Mouse (Mus musculus): ENCODE measurements around the gene Dnlz. TPM values are rescaled to one million over a fixed set of nuclear protein-coding genes. Genes with fewer than 3 reads are reported as not detected.

Dnlz gene
- total RNA-seq, 2 experiments from 2014 or later: 17.0 to 17.6 TPM

DNA sequence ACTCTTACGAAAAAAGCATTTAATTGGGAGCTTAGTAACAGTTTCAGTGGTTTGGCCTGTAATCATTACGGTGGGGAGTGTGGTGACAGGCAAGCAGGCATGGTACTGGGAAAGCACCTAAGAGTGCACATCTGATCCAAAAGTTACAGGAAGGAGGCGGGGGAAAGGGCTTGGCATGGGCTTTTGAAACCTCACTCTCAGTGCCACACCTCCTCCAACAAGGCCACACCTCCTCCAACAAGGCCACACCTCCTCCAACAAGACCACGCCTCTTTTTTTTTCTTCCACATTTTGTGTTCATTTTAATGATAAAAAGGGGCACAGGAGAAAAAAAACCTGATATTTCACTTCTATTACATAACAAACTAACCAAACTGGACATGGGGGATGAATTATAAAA, 24.1 kb downstream of the Dnlz start:
- DNase-seq: peak; percentile 7
- intact Hi-C loops (cut with DNase I; ENCODE audit: low total_unique reads): loop anchor here (5.0 kb wide), 1 partner anchor 239 kb away; no protein-coding TSS in a partner anchor

- intact Hi-C loops (cut with DNase I; ENCODE audit: low total_unique reads): loop anchor here (5.0 kb wide), 1 partner anchor 242 kb away; no protein-coding TSS in a partner anchor
Measured at GRCm38 (mm10) chr2:26325386-26326181, 26.3 kb downstream of the Dnlz start.

GRCm38 (mm10) chr2:26324917-26325316, 27.0 kb downstream of the Dnlz start:
- intact Hi-C loops (cut with DNase I; ENCODE audit: low total_unique reads): loop anchor here (5.0 kb wide), 1 partner anchor 242 kb away; no protein-coding TSS in a partner anchor
- peak; percentile 17 for DNase-seq

More at GRCm38 (mm10) chr2:26325386-26326181, 26.3 kb downstream of the Dnlz start:
- peak; percentile 75 for DNase-seq

GRCm38 (mm10) chr2:26323589-26324325, 28.2 kb downstream of the Dnlz start:
- DNase-seq: peak; percentile 3
- intact Hi-C loops (cut with DNase I; ENCODE audit: low total_unique reads): no loop called here

DNA sequence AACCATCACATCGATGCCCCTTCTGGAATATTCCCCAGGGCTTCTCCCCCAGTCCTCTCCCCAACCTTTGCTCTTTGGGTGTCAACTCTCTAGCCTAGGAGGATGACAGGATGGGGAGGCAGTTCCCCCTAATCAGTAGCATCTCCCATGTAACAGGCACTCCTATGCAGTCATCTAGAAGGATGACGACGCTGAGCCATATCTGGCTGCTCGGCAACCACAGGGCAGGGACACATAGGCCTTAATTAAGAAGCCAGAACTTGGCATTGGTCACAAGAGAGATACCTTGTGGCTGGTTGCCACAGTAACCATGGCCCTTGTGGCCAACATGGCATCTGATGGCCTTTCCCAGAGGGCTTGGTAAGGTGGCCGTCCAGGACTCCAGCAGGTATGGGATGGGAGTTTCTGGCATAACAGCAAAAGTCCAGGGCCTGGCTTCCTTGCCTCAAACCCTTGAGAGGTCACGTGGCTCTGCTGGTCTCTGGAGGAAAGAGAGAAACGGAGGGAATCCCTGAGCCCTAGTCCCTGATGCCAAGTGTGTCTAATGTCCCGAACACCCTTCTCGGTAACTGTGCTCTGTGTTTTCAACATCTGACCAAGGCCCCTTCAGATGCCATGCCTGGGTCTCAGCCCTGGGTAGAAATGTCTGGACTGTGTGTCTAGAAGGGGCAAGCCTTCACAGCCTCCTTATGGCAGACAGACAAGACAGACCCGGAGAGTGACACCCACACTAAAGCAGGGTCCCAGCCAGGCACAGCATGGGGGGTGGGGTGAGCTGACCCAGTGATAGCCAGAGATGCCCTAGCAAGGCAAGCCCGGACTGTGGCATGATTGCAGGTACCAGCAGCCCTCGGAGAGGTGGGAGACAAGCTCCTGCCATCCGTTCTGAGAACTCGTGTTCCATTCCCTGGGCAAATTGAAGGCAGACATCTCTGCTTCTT, 31.4 kb downstream of the Dnlz start:
- intact Hi-C loops (cut with DNase I; ENCODE audit: low total_unique reads): no loop called here
- peak; percentile 4 for DNase-seq

DNA sequence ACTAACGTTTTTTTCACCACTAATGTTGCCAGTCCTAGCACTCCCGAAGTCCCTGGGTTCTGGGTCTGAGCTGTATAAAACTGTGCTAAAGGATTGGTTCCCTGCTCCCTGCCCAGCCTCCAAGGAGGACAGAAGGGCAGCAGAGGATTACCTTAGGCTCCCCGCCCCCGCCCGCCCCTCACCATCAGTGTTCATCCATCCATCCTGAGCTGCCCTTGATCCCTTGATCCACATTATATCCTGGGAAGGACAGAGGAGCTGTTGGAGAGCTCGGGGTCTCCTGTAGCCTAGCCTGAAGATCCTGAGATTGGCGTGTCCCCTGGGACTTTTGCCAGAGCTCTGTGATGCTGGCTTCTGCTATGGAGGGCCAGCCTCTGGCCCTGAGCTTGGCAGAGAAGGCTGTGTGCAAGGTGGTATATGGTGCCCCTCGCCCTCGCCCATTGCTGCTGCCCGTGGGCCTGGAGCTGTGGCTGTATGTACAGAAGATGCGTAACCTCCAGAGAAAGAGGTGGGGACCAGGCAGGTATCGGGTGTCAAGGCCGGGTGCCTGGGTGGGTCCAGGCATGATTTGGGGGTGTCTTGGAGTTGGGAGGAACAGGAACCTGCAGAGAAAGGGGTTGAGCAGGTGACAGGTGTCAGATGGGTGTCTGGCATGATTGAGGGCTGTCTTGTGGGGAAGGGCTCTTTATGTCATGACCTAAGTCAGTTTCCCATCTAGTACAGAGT, 32.2 kb downstream of the Dnlz start:
- intact Hi-C loops (cut with DNase I; ENCODE audit: low total_unique reads): no loop called here
- peak; percentile 3 for DNase-seq

- intact Hi-C loops (cut with DNase I; ENCODE audit: low total_unique reads): no loop called here
Measured at GRCm38 (mm10) chr2:26319109-26319508, 32.8 kb downstream of the Dnlz start.

DNA sequence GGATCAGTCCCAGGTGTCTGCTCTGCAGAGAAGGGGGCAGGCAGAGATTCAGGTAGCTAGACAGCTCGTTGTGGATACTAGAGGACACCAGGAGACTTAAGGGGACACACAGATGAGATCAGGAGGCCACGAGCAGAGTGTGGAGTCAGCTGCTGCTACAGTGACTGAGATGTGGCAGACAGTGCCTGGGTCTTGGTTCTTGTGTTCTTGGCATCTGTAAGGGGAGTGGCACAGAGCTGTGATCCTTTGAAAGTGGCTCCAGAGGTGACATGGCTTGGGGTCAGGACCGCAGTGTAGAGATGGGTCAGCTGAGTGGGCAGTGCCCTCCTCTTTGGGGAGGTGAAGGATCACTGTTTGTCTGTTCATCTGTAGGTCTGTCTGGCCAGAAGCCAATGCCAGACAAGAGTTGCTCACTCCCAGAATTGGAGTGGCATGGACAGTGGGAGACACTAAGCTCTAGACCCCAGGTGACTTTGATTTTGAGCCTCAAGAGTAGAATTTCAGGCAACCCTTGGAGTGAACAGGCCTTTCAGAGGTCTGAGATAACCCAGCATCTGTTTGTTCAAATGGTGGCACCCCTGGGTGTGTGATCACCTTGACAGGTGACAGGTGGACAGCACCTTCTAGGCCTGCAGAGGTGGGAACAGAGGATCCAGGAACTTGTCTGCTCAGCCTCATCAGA, 33.8 kb downstream of the Dnlz start:
- intact Hi-C loops (cut with DNase I; ENCODE audit: low total_unique reads): no loop called here
- DNase-seq: no peak

More at GRCm38 (mm10) chr2:26319109-26319508, 32.8 kb downstream of the Dnlz start:
- DNase-seq: no peak

DNA sequence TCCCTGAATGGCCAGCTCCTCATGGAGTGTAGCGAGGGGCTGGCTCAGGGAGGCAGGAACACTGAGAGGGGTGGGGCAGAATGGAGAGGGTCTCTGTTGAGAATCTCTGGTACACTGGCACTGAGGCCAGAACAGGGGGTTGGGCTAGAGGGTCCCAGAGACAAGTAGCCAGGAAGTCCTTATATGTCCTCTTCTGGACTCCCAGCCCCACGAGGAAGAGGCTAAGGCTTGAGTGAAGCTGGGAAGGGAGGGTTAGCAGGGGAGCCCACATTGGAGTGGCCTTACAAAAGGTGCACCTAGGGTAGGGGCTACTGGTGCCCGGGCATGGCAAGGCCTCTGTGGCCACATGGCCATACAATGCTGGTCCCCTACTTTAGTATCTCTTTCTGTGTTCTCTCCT, 34.5 kb downstream of the Dnlz start:
- intact Hi-C loops (cut with DNase I; ENCODE audit: low total_unique reads): no loop called here
- DNase-seq: no peak

- intact Hi-C loops (cut with DNase I; ENCODE audit: low total_unique reads): no loop called here
- peak; percentile 43 for DNase-seq
Measured at GRCm38 (mm10) chr2:26316576-26317246, 35.2 kb downstream of the Dnlz start.

- intact Hi-C loops (cut with DNase I; ENCODE audit: low total_unique reads): no loop called here
- peak; percentile 62 for DNase-seq
Measured at GRCm38 (mm10) chr2:26315925-26316311, 36.0 kb downstream of the Dnlz start.

GRCm38 (mm10) chr2:26315072-26315924, 36.6 kb downstream of the Dnlz start, which contains the start of gene Gpsm1:
Gpsm1 (plus strand) TSS chr2:26315515.
- peak; percentile 89 for DNase-seq
- intact Hi-C loops (cut with DNase I; ENCODE audit: low total_unique reads): no loop called here

- intact Hi-C loops (cut with DNase I; ENCODE audit: low total_unique reads): no loop called here
- DNase-seq: peak; percentile 82
Measured at GRCm38 (mm10) chr2:26314281-26315071, 37.4 kb downstream of the Dnlz start.

DNA sequence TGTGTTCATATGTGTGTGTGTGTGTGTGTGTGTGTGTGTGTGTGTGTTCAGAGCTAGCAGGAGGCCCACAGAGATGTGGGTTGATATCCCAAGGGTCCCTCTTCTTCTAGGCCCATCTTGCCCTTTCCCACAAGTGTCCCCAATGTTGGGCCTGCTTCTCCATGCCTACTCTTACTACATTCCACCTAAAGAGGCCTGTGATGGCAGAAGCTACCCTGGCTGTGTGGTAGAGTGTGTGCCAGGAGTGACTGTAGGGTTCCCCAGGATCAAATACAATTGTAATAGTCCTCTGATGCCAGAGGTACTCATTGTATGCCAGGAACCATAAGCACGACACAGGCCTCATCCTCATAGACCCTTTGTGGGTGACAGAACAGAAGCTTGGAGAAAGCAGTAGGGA, 38.5 kb downstream of the Dnlz start:
- intact Hi-C loops (cut with DNase I; ENCODE audit: low total_unique reads): no loop called here
- DNase-seq: no peak

DNA sequence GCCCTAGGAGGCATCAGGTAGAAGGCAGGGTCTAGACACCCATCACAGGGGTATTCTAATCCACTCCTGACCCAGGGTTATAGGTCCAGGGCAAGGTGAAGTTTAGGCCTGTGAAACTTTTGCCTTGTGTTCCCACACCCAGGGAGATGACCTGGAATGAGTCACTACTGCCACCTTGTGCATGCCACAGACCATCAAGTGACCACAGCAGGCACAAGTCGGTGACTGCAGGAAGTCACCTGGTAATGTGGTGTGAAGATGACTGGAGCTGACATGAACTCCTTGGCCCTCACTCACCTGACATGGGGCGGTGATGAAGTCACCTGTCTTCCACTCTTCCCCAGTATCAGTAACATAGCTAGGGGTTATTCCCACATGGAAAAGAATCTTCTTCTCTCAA, 39.1 kb downstream of the Dnlz start:
- no peak for DNase-seq
- intact Hi-C loops (cut with DNase I; ENCODE audit: low total_unique reads): no loop called here

DNA sequence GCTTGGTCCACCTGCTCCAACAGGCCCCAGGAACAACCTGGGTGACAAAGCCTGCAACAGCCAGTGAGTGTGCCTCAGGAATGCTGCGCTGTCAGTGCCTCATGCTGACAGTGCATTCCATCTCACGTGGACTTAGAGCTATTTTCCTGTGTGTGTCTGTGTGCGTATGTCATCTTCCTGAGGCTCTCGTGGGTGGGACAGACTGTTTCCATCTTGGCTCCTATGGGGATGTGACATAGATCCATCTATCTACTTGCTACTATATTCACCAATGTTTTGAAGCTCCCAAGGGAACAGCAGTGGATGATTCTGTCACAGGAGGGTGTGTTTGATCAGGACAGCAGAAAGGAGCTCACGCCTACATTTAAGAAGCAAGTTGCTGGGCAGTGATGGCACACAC, 40.0 kb downstream of the Dnlz start:
- intact Hi-C loops (cut with DNase I; ENCODE audit: low total_unique reads): no loop called here
- no peak for DNase-seq
